Mouse (Mus musculus): ENCODE measurements around the gene Mgat4a. TPM values are rescaled to one million over a fixed set of nuclear protein-coding genes. Genes with fewer than 3 reads are reported as not detected.

Gene Mgat4a
- polyA plus RNA-seq, 2 experiments, result 0.77 to 0.91 TPM

DNA sequence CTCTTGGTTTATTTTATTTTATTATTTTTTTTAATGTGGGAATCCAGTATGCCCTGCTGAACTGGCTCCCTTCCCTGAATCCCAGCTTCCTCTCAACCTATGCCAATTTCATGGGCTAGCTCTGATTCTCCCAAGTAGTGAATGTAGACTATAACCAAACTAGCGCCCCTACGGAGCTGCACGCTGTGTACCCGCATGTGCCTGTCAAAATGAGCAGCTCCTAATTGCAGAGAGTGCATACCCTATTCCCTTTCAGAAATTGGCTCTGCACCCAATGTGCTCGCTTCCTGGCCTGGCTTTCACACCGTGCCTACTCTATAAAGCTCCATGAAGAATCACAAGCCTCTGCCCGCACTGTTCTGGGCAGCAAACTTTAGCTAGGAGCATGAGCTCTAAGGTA is 7.6 kb downstream of the Mgat4a start:
- H3K27ac ChIP-seq, result no peak overlapping the region
- H3K27me3 ChIP-seq (ENCODE audit: control insufficient read depth, insufficient read depth, low read length), result no peaks in the 10 kb centered on the region
- H3K4me2 ChIP-seq (ENCODE audit: low read depth), result no peak overlapping the region
- H3K9ac ChIP-seq (replicated peaks), result no peak overlapping the region
- TF ChIP-seq EP300 (IDR thresholded peaks at IDR 0.05; ENCODE audit: low read depth) (no peak), CTCF (IDR thresholded peaks at IDR 0.05; ENCODE audit: low read depth) (no peak)
- H3K36me3 ChIP-seq (replicated peaks; ENCODE audit: control insufficient read depth, insufficient read depth, low read depth), result no peaks in the 10 kb centered on the region
- ATAC-seq (ENCODE audit: insufficient read depth) (no peak), DNase-seq (ENCODE audit: low read depth in 3 of 3, low spot score in 3 of 3) (no peak)
- WGBS (ENCODE audit: insufficient replicate concordance), result 81% methylated on average over 7 of the region's 7 CpGs
- no peaks in the 10 kb centered on the region for H3K9me3 ChIP-seq (ENCODE audit: control insufficient read depth, low read length)
- H3K4me3 ChIP-seq (ENCODE audit: insufficient read depth in 1 of 2, low read depth in 2 of 2, low read length in 2 of 2), result no peak overlapping the region
- no peaks in the 10 kb centered on the region for H3K4me1 ChIP-seq (replicated peaks; ENCODE audit: control insufficient read depth in 2 of 2, insufficient read depth in 2 of 2, low read length in 1 of 2)

DNA sequence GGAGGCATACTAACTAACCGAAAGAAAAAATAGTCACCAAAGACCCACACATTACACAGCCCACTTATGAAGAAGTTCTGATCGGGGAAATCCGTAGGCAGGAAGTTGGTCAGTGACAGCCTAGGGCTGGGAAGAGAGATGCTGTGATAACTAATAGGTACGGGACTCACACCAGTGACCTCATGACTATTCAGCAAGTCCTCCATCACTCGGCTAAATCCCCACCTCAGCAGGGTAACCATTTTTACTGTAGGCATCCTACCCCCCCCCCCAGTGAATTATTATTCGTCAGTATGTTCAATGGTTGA is 8.3 kb downstream of the Mgat4a start:
- ATAC-seq (ENCODE audit: insufficient read depth) (no peak), DNase-seq (ENCODE audit: low read depth in 3 of 3, low spot score in 3 of 3) (no peak)
- 63% methylated on average over 6 of the region's 6 CpGs for WGBS (ENCODE audit: insufficient replicate concordance)
- Histone ChIP-seq H3K4me2 (ENCODE audit: low read depth) (no peak overlapping the region), H3K9ac (replicated peaks) (no peak overlapping the region), H3K27me3 (ENCODE audit: control insufficient read depth, insufficient read depth, low read length) (no peaks in the 10 kb centered on the region), H3K9me3 (ENCODE audit: control insufficient read depth, low read length) (no peaks in the 10 kb centered on the region), H3K27ac (no peak overlapping the region), H3K36me3 (replicated peaks; ENCODE audit: control insufficient read depth, insufficient read depth, low read depth) (no peaks in the 10 kb centered on the region), H3K4me1 (replicated peaks; ENCODE audit: control insufficient read depth in 2 of 2, insufficient read depth in 2 of 2, low read length in 1 of 2) (no peaks in the 10 kb centered on the region), H3K4me3 (ENCODE audit: insufficient read depth in 1 of 2, low read depth in 2 of 2, low read length in 2 of 2) (no peak overlapping the region)
- no peak for TF ChIP-seq CTCF (IDR thresholded peaks at IDR 0.05; ENCODE audit: low read depth)
- no peak for TF ChIP-seq EP300 (IDR thresholded peaks at IDR 0.05; ENCODE audit: low read depth)

DNA sequence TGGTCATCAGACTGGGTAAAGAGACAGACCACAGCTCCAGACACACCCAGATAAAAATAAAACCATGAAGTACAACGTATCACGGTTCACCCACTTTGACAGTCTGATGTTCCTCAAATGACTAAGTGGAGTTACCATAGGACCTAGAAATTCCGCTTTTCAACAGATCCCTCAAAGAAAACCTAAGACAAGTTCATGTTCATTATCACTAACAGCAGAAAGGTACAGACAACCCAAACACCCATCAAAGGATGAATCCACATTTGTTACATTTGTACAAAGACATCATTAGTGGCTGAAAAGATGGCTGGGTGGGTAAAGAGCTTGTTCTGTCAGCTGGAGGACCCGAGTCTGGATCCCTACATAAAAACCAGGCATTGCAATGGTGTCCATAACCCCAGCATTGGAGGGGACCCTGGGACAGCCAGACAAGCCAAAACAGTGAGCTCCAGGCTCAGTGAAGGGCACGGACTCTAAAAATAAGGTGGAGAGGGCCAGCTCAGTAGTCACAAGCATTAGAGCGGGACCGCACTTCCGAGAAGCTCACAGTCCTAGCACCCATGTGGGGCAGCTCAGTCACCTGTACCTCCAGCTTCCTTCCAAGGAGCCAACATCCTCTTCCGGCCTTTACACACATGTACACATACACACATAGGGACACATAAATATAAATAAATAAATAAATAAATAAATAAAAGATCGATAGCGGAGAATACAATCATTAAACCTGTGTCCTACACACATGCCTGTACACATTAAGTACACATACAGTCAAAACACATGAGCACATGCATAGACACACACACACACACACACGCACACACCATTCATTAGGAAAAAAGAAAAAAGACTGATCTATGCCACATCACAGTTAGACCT is 8.9 kb downstream of the Mgat4a start:
- Histone ChIP-seq H3K4me3 (ENCODE audit: insufficient read depth in 1 of 2, low read depth in 2 of 2, low read length in 2 of 2) (no peak overlapping the region), H3K4me1 (replicated peaks; ENCODE audit: control insufficient read depth in 2 of 2, insufficient read depth in 2 of 2, low read length in 1 of 2) (no peaks in the 10 kb centered on the region), H3K27ac (no peak overlapping the region), H3K9me3 (ENCODE audit: control insufficient read depth, low read length) (no peaks in the 10 kb centered on the region), H3K9ac (replicated peaks) (no peak overlapping the region), H3K36me3 (replicated peaks; ENCODE audit: control insufficient read depth, insufficient read depth, low read depth) (no peaks in the 10 kb centered on the region), H3K4me2 (ENCODE audit: low read depth) (no peak overlapping the region), H3K27me3 (ENCODE audit: control insufficient read depth, insufficient read depth, low read length) (no peaks in the 10 kb centered on the region)
- TF ChIP-seq EP300 (IDR thresholded peaks at IDR 0.05; ENCODE audit: low read depth) (no peak), CTCF (IDR thresholded peaks at IDR 0.05; ENCODE audit: low read depth) (no peak)
- ATAC-seq (ENCODE audit: insufficient read depth) (no peak), DNase-seq (ENCODE audit: low read depth in 3 of 3, low spot score in 3 of 3) (no peak)
- WGBS (ENCODE audit: insufficient replicate concordance), result 71% methylated on average over 12 of the region's 12 CpGs

DNA sequence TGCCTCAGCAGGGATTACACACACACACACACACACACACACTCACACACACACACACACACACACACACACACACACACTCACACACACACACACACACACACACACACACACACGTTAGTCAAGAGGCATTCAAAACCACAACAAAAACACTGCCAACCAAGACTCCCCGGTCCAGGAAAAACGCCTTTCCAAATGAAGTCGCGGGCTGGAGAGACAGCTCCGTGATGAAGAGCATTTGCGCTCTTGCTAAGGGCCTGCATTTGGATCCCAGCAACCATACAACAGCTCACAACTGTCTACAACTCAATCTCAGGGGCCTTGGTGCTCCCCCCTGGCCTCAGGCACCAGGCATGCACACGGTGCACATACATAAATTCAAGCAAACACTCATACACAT is 10.8 kb downstream of the Mgat4a start:
- no peak overlapping the region for H3K4me3 ChIP-seq (ENCODE audit: insufficient read depth in 1 of 2, low read depth in 2 of 2, low read length in 2 of 2)
- DNase-seq (ENCODE audit: low read depth in 3 of 3, low spot score in 3 of 3) (no peak), ATAC-seq (ENCODE audit: insufficient read depth) (no peak)
- no peak for TF ChIP-seq EP300 (IDR thresholded peaks at IDR 0.05; ENCODE audit: low read depth)
- no peak for TF ChIP-seq CTCF (IDR thresholded peaks at IDR 0.05; ENCODE audit: low read depth)
- no peak overlapping the region for H3K4me2 ChIP-seq (ENCODE audit: low read depth)
- 80% methylated on average over 8 of the region's 8 CpGs for WGBS (ENCODE audit: insufficient replicate concordance)
- no peak overlapping the region for H3K27ac ChIP-seq
- no peaks in the 10 kb centered on the region for H3K36me3 ChIP-seq (replicated peaks; ENCODE audit: control insufficient read depth, insufficient read depth, low read depth)
- H3K4me1 ChIP-seq (replicated peaks; ENCODE audit: control insufficient read depth in 2 of 2, insufficient read depth in 2 of 2, low read length in 1 of 2), result peaks cover 2 to 4% of the 10 kb centered on the region in 2 experiments; a peak in 2 of 4 replicates
- H3K9me3 ChIP-seq (ENCODE audit: control insufficient read depth, low read length), result no peaks in the 10 kb centered on the region
- H3K27me3 ChIP-seq (ENCODE audit: control insufficient read depth, insufficient read depth, low read length), result no peaks in the 10 kb centered on the region
- H3K9ac ChIP-seq (replicated peaks), result no peak overlapping the region

DNA sequence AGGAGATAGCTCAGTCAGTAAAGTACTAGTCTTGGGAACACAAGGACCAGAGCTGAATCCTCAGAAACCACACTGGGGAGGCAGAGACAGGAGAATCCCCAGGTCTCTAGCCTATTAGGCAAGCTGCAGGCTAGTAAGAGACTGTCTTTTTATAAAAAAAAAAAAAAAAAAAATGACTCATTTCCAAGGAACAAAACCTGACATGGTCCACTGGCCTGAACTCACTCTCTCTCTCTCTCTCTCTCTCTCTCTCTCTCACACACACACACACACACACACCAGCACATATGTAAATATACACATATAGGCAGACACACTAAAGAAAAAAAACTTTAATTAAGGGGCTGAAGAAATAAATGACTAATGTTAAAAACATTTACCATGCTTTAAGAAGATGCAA is 14.6 kb downstream of the Mgat4a start:
- H3K9me3 ChIP-seq (ENCODE audit: control insufficient read depth, low read length), result no peaks in the 10 kb centered on the region
- TF ChIP-seq CTCF (IDR thresholded peaks at IDR 0.05; ENCODE audit: low read depth) (no peak), EP300 (IDR thresholded peaks at IDR 0.05; ENCODE audit: low read depth) (no peak)

More for the DNA sequence above, 14.6 kb downstream of the Mgat4a start:
- Histone ChIP-seq H3K36me3 (replicated peaks; ENCODE audit: control insufficient read depth, insufficient read depth, low read depth) (no peaks in the 10 kb centered on the region), H3K27ac (no peak overlapping the region), H3K4me1 (replicated peaks; ENCODE audit: control insufficient read depth in 2 of 2, insufficient read depth in 2 of 2, low read length in 1 of 2) (peaks cover 4 to 7% of the 10 kb centered on the region in 2 experiments; a peak in 2 of 4 replicates), H3K4me2 (ENCODE audit: low read depth) (no peak overlapping the region), H3K4me3 (ENCODE audit: insufficient read depth in 1 of 2, low read depth in 2 of 2, low read length in 2 of 2) (no peak overlapping the region), H3K9ac (replicated peaks) (no peak overlapping the region), H3K27me3 (ENCODE audit: control insufficient read depth, insufficient read depth, low read length) (no peaks in the 10 kb centered on the region)
- no peak for ATAC-seq (ENCODE audit: insufficient read depth)
- no peak for DNase-seq (ENCODE audit: low read depth in 3 of 3, low spot score in 3 of 3)
